Mouse (Mus musculus) heart, embryonic 12.5 days (tissue): Measurements from ENCODE around the gene Fuca1. TPM values are rescaled to one million over a fixed set of nuclear protein-coding genes. Genes with fewer than 3 reads are reported as not detected.
A peak's percentile ranks its signal among the peaks of the same experiment; 100 is the strongest.

ENCODE experiments used
- ATAC-seq: fragments of 200-750 bp; cut with Nextera tagmentation; 2 replicates; pipeline ENCODE4 v1.8.0; 2017; ENCODE audit warnings: moderate TSS enrichment, moderate library complexity; ENCODE audit not compliant: insufficient number of reproducible peaks, low FRiP score
- H3K27ac ChIP-seq: fragments of 300-500 bp; sonication (generic); 2 replicates; pipeline ENCODE4 v1.5.1; 2016; ENCODE audit warnings: mild to moderate bottlenecking, moderate library complexity; ENCODE audit not compliant: poor library complexity, severe bottlenecking
- H3K27me3 ChIP-seq: fragments of 300-500 bp; sonication (generic); replicated peaks from 2 replicates; pipeline ENCODE4 v1.6.1; 2016; ENCODE audit warnings: mild to moderate bottlenecking, moderate library complexity
- H3K36me3 ChIP-seq: fragments of 300-500 bp; sonication (generic); 2 replicates; pipeline ENCODE4 v1.6.1; 2016; ENCODE audit warnings: mild to moderate bottlenecking, moderate library complexity
- H3K4me1 ChIP-seq: fragments of 300-500 bp; sonication (generic); replicated peaks from 2 replicates; pipeline ENCODE4 v1.6.1; 2016; ENCODE audit warnings: mild to moderate bottlenecking
- H3K4me2 ChIP-seq: fragments of 300-500 bp; sonication (generic); 2 replicates; pipeline ENCODE4 v1.6.1; 2016; ENCODE audit warnings: mild to moderate bottlenecking, moderate library complexity
- H3K4me3 ChIP-seq: fragments of 300-500 bp; sonication (generic); 2 replicates; pipeline ENCODE4 v1.5.1; 2016; ENCODE audit warnings: mild to moderate bottlenecking
- H3K9ac ChIP-seq: fragments of 300-500 bp; sonication (generic); 2 replicates; pipeline ENCODE4 v1.6.1; 2016; ENCODE audit warnings: mild to moderate bottlenecking, moderate library complexity
- H3K9me3 ChIP-seq: fragments of 300-500 bp; sonication (generic); replicated peaks from 2 replicates; pipeline ENCODE4 v1.6.1; 2016; ENCODE audit warnings: mild to moderate bottlenecking, moderate library complexity
- WGBS: fragments of 180-500 bp; shearing (Covaris S2); methylation state at CpG from one replicate; pipeline ENCODE4 v1.1.7; 2016; 5-methylcytosine and 5-hydroxymethylcytosine counted together
- polyA plus RNA-seq: library from polyadenylated mRNA; unstranded; fragments of >200 nt; fragmentation: Nextera tagmentation; extraction: Ambion mirVana; gene quantifications from 2 replicates; pipeline ENCODE4 v1.2.1, GENCODE M21; 2016

Fuca1 gene
- polyA plus RNA-seq, 1 experiment from 2014 or later: 36.4 TPM

DNA sequence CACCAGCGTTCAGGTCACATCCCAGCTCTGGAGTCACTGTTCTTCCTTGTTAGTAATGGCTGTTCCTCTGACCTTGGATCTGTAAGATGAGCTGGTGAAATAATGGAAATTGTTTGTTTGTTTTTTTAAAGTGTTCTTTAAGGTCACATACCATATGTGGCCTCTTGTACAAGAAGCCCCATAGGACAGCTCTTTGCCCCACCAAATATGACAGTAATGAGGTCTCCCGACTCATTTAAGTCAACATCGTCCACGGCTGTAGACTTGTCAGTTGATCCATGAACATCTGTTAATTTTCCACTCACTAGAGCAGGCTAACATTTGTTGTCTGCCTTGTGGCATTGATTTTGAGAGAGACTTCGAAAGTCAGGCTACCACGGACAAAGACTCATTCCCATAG is 41.5 kb upstream of the Fuca1 start:
- H3K4me3 ChIP-seq: no peak overlapping the region
- no peak overlapping the region for H3K9ac ChIP-seq
- H3K4me2 ChIP-seq: no peak overlapping the region
- H3K4me1 ChIP-seq: peaks cover 39% of the 10 kb centered on the region
- 83% methylated on average over 6 of the region's 6 CpGs for WGBS
- H3K36me3 ChIP-seq: no peaks in the 10 kb centered on the region
- H3K27me3 ChIP-seq: no peaks in the 10 kb centered on the region
- H3K9me3 ChIP-seq: no peaks in the 10 kb centered on the region
- H3K27ac ChIP-seq: no peak overlapping the region
- no peak for ATAC-seq

DNA sequence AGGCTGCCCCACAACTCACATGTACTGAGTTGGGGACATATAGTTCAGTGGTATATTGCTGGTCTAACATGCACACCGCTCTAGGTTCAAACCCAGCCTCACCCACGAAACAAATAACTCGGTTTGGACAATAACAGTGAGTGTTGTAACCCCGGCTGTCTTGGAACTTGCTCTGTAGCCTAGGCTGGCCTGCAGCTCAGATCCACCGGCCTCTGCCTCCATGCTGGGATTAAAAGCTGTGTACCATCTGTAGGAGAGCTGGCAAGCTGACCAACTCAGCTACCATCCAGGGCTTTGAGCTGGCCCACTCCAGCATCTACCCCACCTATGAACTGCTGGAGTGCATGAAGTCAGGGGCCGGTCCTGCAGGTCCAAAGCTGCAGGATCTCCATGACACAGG is 40.5 kb upstream of the Fuca1 start:
- Histone ChIP-seq H3K27ac (no peak overlapping the region), H3K4me1 (peaks cover 34% of the 10 kb centered on the region), H3K4me2 (no peak overlapping the region), H3K9ac (no peak overlapping the region), H3K4me3 (no peak overlapping the region), H3K36me3 (no peaks in the 10 kb centered on the region), H3K27me3 (no peaks in the 10 kb centered on the region), H3K9me3 (no peaks in the 10 kb centered on the region)
- WGBS: 89% methylated on average over 6 of the region's 6 CpGs
- no peak for ATAC-seq

DNA sequence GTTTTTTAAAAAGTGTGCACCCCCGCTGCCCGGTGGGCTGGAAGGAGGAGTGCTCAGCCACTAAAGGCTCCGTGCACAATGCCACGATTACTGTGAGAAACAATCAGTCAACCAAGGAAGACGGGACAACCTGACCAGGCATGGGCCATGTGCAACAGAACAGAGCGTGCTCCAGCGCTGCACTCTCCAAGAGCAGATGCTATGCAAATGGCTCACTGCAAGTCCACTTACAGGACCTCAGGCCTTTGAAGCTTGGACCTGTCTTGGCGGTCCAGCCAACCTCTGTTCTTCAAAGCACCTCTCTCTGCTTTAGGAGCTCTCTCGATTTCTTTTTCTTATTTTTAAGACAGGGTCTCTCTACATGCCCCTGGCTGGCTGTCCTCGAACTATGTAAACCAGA is 40.0 kb upstream of the Fuca1 start:
- Histone ChIP-seq H3K4me2 (no peak overlapping the region), H3K4me3 (no peak overlapping the region), H3K9me3 (no peaks in the 10 kb centered on the region), H3K36me3 (no peaks in the 10 kb centered on the region), H3K27me3 (no peaks in the 10 kb centered on the region), H3K27ac (no peak overlapping the region), H3K9ac (no peak overlapping the region), H3K4me1 (peaks cover 28% of the 10 kb centered on the region)
- WGBS: 83% methylated on average over 10 of the region's 10 CpGs
- ATAC-seq: no peak

DNA sequence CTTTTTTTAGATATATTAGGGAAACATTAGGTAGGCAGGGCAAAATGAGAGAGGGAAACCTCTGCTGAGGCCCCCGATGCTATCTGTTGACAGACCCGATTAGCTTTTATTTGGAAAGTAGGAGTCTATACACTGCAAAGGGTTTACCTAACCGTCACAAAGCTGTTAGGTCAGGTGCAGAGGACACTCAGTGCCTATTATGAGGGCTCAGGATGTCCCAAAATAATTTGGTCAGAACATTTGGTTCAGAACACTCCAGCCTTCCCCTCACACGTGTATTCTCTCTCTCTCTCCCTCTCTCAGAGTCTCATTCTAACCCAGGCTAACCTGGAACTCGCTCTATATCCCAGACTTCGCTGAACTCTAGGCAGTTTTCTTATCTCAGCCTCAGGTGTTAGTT is 38.5 kb upstream of the Fuca1 start:
- no peaks in the 10 kb centered on the region for H3K9me3 ChIP-seq
- H3K27me3 ChIP-seq: no peaks in the 10 kb centered on the region
- no peaks in the 10 kb centered on the region for H3K36me3 ChIP-seq
- H3K4me2 ChIP-seq: no peak overlapping the region
- no peak for ATAC-seq
- peaks cover 14% of the 10 kb centered on the region for H3K4me1 ChIP-seq
- H3K27ac ChIP-seq: no peak overlapping the region
- 80% methylated on average over 6 of the region's 6 CpGs for WGBS
- H3K4me3 ChIP-seq: no peak overlapping the region
- H3K9ac ChIP-seq: no peak overlapping the region

DNA sequence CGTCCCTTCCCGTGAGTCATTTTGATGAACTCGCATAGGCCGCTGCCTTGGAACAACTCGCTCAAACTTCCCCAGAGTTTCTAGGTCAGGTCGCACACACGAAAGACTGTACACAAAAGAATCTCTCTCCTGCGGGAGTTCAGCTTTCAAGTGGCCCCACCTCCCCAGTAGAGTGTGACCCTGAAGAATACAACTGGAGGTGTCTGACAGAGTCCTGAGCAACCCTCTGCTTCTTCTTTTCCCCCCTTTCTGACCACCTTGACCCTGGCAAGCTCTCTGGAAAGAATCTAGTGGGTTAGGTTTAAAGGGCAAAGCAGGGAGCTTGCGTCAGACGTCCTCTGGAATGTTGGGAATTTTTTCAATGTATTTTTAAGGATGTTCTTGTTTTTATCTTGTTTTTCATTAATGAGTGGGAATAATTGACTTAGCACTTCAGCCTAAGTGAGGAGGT is 37.1 kb upstream of the Fuca1 start:
- 35% methylated on average over 10 of the region's 10 CpGs for WGBS
- Histone ChIP-seq H3K27me3 (no peaks in the 10 kb centered on the region), H3K9ac (no peak overlapping the region), H3K9me3 (no peaks in the 10 kb centered on the region), H3K4me1 (peaks cover 13% of the 10 kb centered on the region), H3K4me2 (no peak overlapping the region), H3K4me3 (no peak overlapping the region), H3K36me3 (no peaks in the 10 kb centered on the region), H3K27ac (no peak overlapping the region)
- no peak for ATAC-seq

DNA sequence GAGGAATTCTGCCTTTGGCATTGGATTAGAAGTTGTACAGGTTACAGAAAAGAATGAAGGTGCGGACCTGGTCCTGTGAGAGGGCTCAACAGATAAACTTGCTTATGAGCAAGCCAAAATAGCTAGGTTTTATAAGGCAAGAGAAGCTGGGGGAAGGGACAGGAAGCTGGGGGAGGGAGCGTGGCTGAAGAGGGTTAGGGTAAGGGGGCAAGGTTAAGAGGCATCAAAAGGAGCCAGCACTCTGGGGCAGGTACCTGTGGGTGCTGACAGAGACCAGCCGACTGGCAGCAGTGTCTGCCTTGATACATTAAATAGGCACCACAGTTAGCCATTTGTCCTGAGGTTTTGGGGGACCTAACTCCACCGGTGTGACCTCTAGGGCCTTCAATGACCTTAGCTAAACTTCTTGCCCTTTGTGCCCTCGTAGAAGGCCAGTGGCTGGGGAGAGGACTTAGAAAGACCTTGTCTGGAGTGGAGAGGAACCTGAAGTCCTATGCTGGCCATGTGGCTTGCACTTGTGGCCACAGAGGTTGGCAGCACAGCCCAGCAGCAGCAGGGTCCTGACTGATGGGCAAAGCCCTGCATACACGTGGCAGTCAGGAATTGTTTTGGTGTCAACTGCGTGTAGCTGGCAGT is 36.5 kb upstream of the Fuca1 start:
- no peak for ATAC-seq
- no peaks in the 10 kb centered on the region for H3K9me3 ChIP-seq
- H3K4me1 ChIP-seq: peaks cover 13% of the 10 kb centered on the region
- H3K27me3 ChIP-seq: no peaks in the 10 kb centered on the region
- H3K36me3 ChIP-seq: no peaks in the 10 kb centered on the region
- no peak overlapping the region for H3K4me3 ChIP-seq
- H3K9ac ChIP-seq: no peak overlapping the region
- H3K27ac ChIP-seq: no peak overlapping the region
- WGBS: 51% methylated on average over 7 of the region's 7 CpGs
- no peak overlapping the region for H3K4me2 ChIP-seq

DNA sequence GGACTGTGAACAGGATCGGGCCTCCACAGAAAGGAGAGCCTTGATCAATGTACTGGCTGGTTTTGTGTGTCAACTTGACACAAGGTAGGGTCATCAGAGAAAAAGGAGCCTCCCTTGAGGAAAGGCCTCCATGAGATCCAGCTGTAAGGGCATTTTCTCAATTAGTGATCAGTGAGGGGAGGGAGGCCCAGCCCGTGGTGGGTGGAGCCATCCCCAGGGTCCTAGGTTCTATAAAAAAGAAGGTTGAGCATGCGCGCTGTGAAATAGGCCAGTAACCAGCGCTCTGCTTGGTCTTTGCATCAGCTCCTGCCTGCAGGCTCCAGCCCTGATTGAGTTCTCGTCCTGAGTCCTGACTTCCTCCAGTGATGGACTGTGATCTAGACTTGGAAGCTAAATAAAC is 36.0 kb upstream of the Fuca1 start:
- peaks cover 13% of the 10 kb centered on the region for H3K4me1 ChIP-seq
- no peak overlapping the region for H3K9ac ChIP-seq
- WGBS: 68% methylated on average over 6 of the region's 6 CpGs
- H3K27ac ChIP-seq: no peak overlapping the region
- H3K36me3 ChIP-seq: no peaks in the 10 kb centered on the region
- no peak for ATAC-seq
- H3K4me3 ChIP-seq: no peak overlapping the region
- H3K4me2 ChIP-seq: no peak overlapping the region
- H3K27me3 ChIP-seq: no peaks in the 10 kb centered on the region
- H3K9me3 ChIP-seq: no peaks in the 10 kb centered on the region

DNA sequence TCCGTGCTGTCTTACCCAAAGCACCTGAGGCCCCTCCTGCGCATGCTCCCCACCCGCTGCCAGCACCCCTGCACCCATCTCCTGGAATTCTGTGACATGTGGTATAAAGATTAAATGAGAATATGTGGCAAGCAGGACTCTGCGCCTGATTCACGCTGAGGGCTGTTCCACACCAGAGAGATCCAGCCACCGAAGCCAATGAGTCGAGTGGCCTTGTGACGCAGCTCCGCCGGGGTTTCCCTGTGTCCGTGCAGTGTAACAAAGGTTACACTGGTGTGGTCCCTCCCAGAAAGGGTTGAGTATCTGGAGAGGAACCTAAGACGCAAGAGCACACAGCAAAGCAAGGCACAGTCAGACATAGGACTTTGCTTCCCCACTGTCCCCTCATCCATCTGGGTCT is 34.9 kb upstream of the Fuca1 start:
- H3K36me3 ChIP-seq: no peaks in the 10 kb centered on the region

DNA sequence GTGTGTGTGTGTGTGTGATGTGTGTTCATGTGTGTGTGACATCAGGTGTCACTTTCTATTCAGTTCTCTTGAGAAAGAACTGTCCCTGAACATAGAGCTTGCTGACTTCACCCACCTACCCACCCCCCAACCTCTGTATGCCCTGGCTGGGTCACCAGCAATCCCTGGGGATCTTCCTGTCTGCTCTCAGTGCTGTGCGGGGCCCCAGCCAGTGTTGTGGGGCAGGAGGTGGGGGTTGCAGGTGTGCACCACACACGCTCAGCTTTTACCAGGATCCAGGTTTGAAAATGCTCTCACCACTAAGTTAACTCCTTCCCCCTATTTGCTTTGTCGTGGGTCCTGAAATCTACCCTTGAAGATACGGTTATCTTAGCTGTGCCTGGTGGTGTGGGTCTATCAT is 34.4 kb upstream of the Fuca1 start:
- H3K4me3 ChIP-seq: no peak overlapping the region
- no peak overlapping the region for H3K27ac ChIP-seq
- H3K9me3 ChIP-seq: no peaks in the 10 kb centered on the region
- no peak for ATAC-seq
- peaks cover 13% of the 10 kb centered on the region for H3K4me1 ChIP-seq
- WGBS: 61% methylated on average over 4 of the region's 4 CpGs
- H3K27me3 ChIP-seq: no peaks in the 10 kb centered on the region
- H3K36me3 ChIP-seq: no peaks in the 10 kb centered on the region
- H3K4me2 ChIP-seq: no peak overlapping the region
- H3K9ac ChIP-seq: 0 out of 2 replicates have a peak overlapping the region, but pooled peaks have one; percentile 37

More for the DNA sequence above, 34.9 kb upstream of the Fuca1 start:
- Histone ChIP-seq H3K9ac (no peak overlapping the region), H3K4me3 (no peak overlapping the region), H3K9me3 (no peaks in the 10 kb centered on the region), H3K4me2 (no peak overlapping the region), H3K4me1 (peaks cover 13% of the 10 kb centered on the region), H3K27me3 (no peaks in the 10 kb centered on the region), H3K27ac (no peak overlapping the region)
- WGBS: 84% methylated on average over 12 of the region's 12 CpGs
- no peak for ATAC-seq

DNA sequence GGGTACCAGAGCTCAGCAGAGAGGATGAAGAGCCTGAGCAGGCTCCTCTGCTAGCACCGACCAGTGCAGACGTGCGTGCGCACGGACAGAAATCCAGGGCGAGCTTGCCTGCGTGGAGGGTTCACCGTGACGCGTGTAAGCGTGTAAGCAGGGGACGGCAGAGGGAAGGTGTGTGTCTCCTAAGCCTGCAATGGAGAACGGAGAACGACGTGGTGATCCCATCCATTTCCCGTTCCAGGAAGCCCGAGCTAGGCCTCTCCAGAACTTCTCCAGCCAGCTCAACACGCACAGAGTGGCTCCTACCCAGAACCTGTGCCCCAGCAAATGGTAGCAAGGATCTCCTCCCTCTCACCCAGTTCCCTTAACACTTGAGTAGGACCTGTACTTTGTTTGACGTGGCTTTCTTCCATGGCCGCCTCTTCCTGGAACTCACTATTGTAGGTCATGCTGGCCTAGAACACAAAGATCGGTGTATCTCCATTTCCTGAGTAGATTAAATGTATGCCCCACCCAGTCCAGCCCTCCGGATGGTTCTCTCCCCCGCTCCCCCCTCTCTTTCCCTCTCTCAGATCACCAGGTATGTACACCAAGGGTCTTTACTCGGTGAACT is 32.0 kb upstream of the Fuca1 start:
- Histone ChIP-seq H3K4me1 (peaks cover 13% of the 10 kb centered on the region), H3K4me2 (no peak overlapping the region), H3K9ac (no peak overlapping the region), H3K4me3 (no peak overlapping the region), H3K9me3 (no peaks in the 10 kb centered on the region), H3K36me3 (no peaks in the 10 kb centered on the region), H3K27ac (no peak overlapping the region), H3K27me3 (no peaks in the 10 kb centered on the region)
- ATAC-seq: no peak
- WGBS: 84% methylated on average over 24 of the region's 24 CpGs

DNA sequence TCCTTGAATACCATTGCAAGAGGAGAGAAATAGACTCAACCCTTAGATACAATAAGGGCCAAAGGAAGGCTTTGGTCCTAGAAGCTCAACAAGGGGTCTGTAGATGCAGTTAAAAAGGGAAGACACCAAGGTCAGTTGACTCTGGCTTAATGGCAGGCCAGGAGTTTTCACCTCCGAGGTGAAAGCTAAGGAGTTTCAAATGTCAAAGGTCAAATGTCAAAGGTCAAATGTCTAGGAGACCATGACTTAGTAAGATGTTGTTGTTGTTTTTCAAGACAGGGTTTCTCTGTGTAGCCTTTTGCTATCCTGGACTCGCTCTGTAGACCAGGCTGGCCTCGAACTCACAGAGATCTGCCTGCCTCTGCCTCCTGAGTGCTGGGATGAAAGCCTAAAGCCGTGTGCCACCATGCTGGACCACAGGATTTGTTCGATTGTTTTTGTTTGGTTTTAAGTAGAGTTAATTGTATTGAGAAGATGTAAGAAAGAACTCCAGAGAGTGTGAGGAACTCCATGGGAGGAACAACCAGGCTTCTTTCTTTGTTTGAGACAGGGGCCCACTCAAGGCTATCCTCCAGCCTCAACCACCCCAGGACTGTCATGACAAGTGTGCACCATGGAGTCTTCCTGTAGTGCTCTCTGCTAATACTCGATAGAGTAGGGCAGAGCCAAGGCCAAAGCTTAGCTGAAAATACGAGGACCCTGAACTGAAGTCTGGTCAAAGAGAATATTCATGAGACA is 31.2 kb upstream of the Fuca1 start:
- H3K9me3 ChIP-seq: no peaks in the 10 kb centered on the region; the same call in 1 of the 2 replicates
- no peak overlapping the region for H3K4me2 ChIP-seq
- H3K27me3 ChIP-seq: no peaks in the 10 kb centered on the region; the same call in 1 of the 2 replicates
- no peaks in the 10 kb centered on the region for H3K36me3 ChIP-seq
- peaks cover 6% of the 10 kb centered on the region for H3K4me1 ChIP-seq
- ATAC-seq: no peak
- H3K4me3 ChIP-seq: no peak overlapping the region
- no peak overlapping the region for H3K9ac ChIP-seq
- no peak overlapping the region for H3K27ac ChIP-seq
- WGBS: 74% methylated on average over 7 of the region's 7 CpGs
